Mouse (Mus musculus): ENCODE results near the gene Safb2. TPM values are rescaled to one million over a fixed set of nuclear protein-coding genes. Genes with fewer than 3 reads are reported as not detected.

The Safb2 gene
- polyA plus RNA-seq, 1 experiment from 2014 or later = 75.5 TPM

GRCm38 (mm10) chr17:56510970-56511706 lies 73.2 kb downstream of the Safb2 start:
- Histone ChIP-seq H3K27ac (ENCODE audit: low read depth, low read length) (no peak overlapping the region), H3K4me3 (ENCODE audit: low read depth, low read length) (peak overlapping the region; percentile 29), H3K4me1 (replicated peaks; ENCODE audit: control insufficient read depth, insufficient read depth, low read length) (peaks cover 9% of the 10 kb centered on the region), H3K27me3 (replicated peaks; ENCODE audit: control insufficient read depth, insufficient read depth, low read length) (peaks cover 74% of the 10 kb centered on the region), H3K9me3 (ENCODE audit: control insufficient read depth, low read length) (peaks cover 3% of the 10 kb centered on the region; the same call in 1 of the 2 replicates), H3K4me2 (peak overlapping the region; percentile 45), H3K36me3 (ENCODE audit: control insufficient read depth, insufficient read depth, low read length) (no peaks in the 10 kb centered on the region), H3K9ac (ENCODE audit: low read depth, low read length) (no peak overlapping the region)
- DNase-seq (ENCODE audit: low spot score) (no peak), ATAC-seq (replicated peaks; ENCODE audit: low FRiP score) (no peak)
- WGBS = 10% methylated on average over 60 of the region's 60 CpGs

Other genes with a start within 250 kb of the Safb2 start
- gene Ptprs, start 108.1 kb downstream of the Safb2 start, polyA plus RNA-seq (2014; fragmentation: Nextera tagmentation; extraction: Ambion mirVana) = 33.4 and 39.8 TPM in 2 replicates
- not detected in 2 replicates for gene Znrf4, start 72.2 kb downstream of the Safb2 start, polyA plus RNA-seq (2014; fragmentation: Nextera tagmentation; extraction: Ambion mirVana)
- gene Gm20219, start 30.2 kb downstream of the Safb2 start, polyA plus RNA-seq (2014; fragmentation: Nextera tagmentation; extraction: Ambion mirVana) = 0.44 and 0.70 TPM in 2 replicates
- 93.1 and 96.5 TPM in 2 replicates for gene Safb, start 240 bp upstream of the Safb2 start, polyA plus RNA-seq (2014; fragmentation: Nextera tagmentation; extraction: Ambion mirVana)
- gene 2410015M20Rik, start 25.2 kb upstream of the Safb2 start, polyA plus RNA-seq (2014; fragmentation: Nextera tagmentation; extraction: Ambion mirVana) = 236 and 248 TPM in 2 replicates
- gene Rpl36, start 28.8 kb upstream of the Safb2 start, polyA plus RNA-seq (2014; fragmentation: Nextera tagmentation; extraction: Ambion mirVana) = 2,108 and 2,211 TPM in 2 replicates
- 87.9 and 92.4 TPM in 2 replicates for gene Lonp1, start 42.3 kb upstream of the Safb2 start, polyA plus RNA-seq (2014; fragmentation: Nextera tagmentation; extraction: Ambion mirVana)
- gene Catsperd, start 43.6 kb upstream of the Safb2 start, polyA plus RNA-seq (2014; fragmentation: Nextera tagmentation; extraction: Ambion mirVana) = 0.64 and 0.68 TPM in 2 replicates
- 94.3 and 105 TPM in 2 replicates for gene Ranbp3, start 88.7 kb upstream of the Safb2 start, polyA plus RNA-seq (2014; fragmentation: Nextera tagmentation; extraction: Ambion mirVana)
- 343 and 358 TPM in 2 replicates for gene Ndufa11, start 133.2 kb upstream of the Safb2 start, polyA plus RNA-seq (2014; fragmentation: Nextera tagmentation; extraction: Ambion mirVana)
- 9.1 and 10.7 TPM in 2 replicates for gene Vmac, start 133.4 kb upstream of the Safb2 start, polyA plus RNA-seq (2014; fragmentation: Nextera tagmentation; extraction: Ambion mirVana)
- 5.2 and 5.3 TPM in 2 replicates for gene Nrtn, start 172.9 kb upstream of the Safb2 start, polyA plus RNA-seq (2014; fragmentation: Nextera tagmentation; extraction: Ambion mirVana)
- gene Dus3l, start 180.2 kb upstream of the Safb2 start, polyA plus RNA-seq (2014; fragmentation: Nextera tagmentation; extraction: Ambion mirVana) = 34.5 and 36.9 TPM in 2 replicates
- 1.6 and 1.8 TPM in 2 replicates for gene Prr22, start 185.7 kb upstream of the Safb2 start, polyA plus RNA-seq (2014; fragmentation: Nextera tagmentation; extraction: Ambion mirVana)
- 9.0 and 9.5 TPM in 2 replicates for gene Rfx2, start 246.4 kb upstream of the Safb2 start, polyA plus RNA-seq (2014; fragmentation: Nextera tagmentation; extraction: Ambion mirVana)

Measured in liver, embryonic 11.5 days (tissue).